17 mouse cellular contexts compared by ENCODE assay signal in the genomic region with DNA sequence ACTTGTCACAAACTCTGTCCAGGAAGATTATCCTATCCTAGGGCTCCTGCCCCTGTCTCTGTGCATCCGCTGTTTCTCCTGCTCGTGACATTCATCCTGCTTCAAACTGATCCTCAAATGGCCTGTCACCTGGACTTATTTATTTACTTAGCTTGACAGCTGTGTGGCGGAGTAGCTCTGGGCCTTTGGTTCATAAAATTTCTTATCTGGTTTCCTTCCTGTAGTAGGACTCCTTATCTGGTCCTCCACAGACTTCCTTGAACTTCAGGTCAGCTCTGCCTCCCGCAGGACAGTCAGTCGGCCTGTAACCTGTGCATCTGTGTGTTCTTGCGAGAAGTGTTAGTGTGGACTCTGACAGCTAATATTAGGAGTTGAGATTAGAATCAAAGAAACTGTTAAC. TPM values are rescaled to one million over a fixed set of nuclear protein-coding genes. Genes with fewer than 3 reads are reported as not detected.
A peak's percentile ranks its signal among the peaks of the same experiment; 100 is the strongest.
DNase-seq lines count a peak whose midpoint lies in the region; ATAC-seq and TF ChIP-seq lines count a peak whose summit lies in the region.
"Had no signal": no experiment of that assay in that cellular context is flagged by ENCODE, and none has a peak within 500 bp of the region (broad histone marks: within the 10 kb centered on the region; RNA-seq: fewer than 3 reads in every experiment).

No protein-coding gene starts in this region.

- WGBS in lung, embryonic 14.5 days = 30% methylated on average over 6 of the region's 6 CpGs

- no peaks in the 10 kb centered on the region for H3K27me3 ChIP-seq in lung, embryonic 14.5 days (ENCODE audit: insufficient read depth, low read length)

- no peaks in the 10 kb centered on the region for H3K9me3 ChIP-seq in lung, embryonic 14.5 days (ENCODE audit: low read depth, low read length)
- H3K9me3 ChIP-seq: embryonic facial prominence, embryonic 15.5 days; forebrain, embryonic 13.5 days; heart, embryonic 10.5 days had no signal

- H3K27ac ChIP-seq in lung, embryonic 14.5 days (ENCODE audit: low read depth) = peak overlapping the region; percentile 49; the same call in 1 of the 2 replicates
- H3K27ac ChIP-seq: embryonic facial prominence, embryonic 15.5 days; forebrain, embryonic 13.5 days; layer of hippocampus, adult 2 months had no signal

- DNase-seq in adrenal gland, adult 2 months = peak; percentile 45
- DNase-seq in adrenal gland, postnatal 14 days = no peak
- DNase-seq in lung, adult 18-20 months = peak; percentile 36 to 65
- DNase-seq in lung, postnatal 14 days = no peak
- no peak for DNase-seq in lung, embryonic 14.5 days
- no peak for DNase-seq in thymus, postnatal 0 days (ENCODE audit: low spot score)
- DNase-seq in spleen, postnatal 10 days (ENCODE audit: low spot score in 2 of 2) = no peak
- no peak for DNase-seq in adrenal gland, postnatal 4 days (ENCODE audit: low spot score in 2 of 2)
- DNase-seq: cerebellum, adult 11 months; liver; right cerebral cortex, postnatal 4 days had no signal

- peak overlapping the region; percentile 57; the same call in 1 of the 2 replicates for H3K4me2 ChIP-seq in lung, embryonic 14.5 days
- H3K4me2 ChIP-seq: embryonic facial prominence, embryonic 15.5 days; forebrain, embryonic 13.5 days had no signal

- H3K4me1 ChIP-seq in lung, embryonic 14.5 days (ENCODE audit: insufficient read depth) = peaks cover 16% of the 10 kb centered on the region; the same call in 1 of the 2 replicates

- no peak for ATAC-seq in lung, embryonic 14.5 days (ENCODE audit: insufficient read depth)
- ATAC-seq: forebrain, embryonic 13.5 days; hindbrain, embryonic 16.5 days; midbrain, embryonic 16.5 days had no signal

- H3K4me3 ChIP-seq in lung, embryonic 14.5 days (ENCODE audit: low read depth, low read length) = 0 out of 2 replicates have a peak overlapping the region, but pooled peaks have one; percentile 1
- H3K4me3 ChIP-seq: embryonic facial prominence, embryonic 15.5 days; forebrain, embryonic 13.5 days; layer of hippocampus, adult 2 months had no signal

- no peaks in the 10 kb centered on the region for H3K36me3 ChIP-seq in lung, embryonic 14.5 days (ENCODE audit: insufficient read depth)
- H3K36me3 ChIP-seq: embryonic facial prominence, embryonic 15.5 days; heart, embryonic 10.5 days had no signal

- H3K9ac ChIP-seq in lung, embryonic 14.5 days = no peak overlapping the region
- H3K9ac ChIP-seq: embryonic facial prominence, embryonic 15.5 days; forebrain, embryonic 13.5 days had no signal

- TF ChIP-seq CTCF in lung, embryonic 14.5 days (IDR thresholded peaks at IDR 0.05; ENCODE audit: low read depth) = no peak

RNA-seq across cellular contexts. Expression of a gene that starts 15.7 kb away (rescaled TPM):
- under 1 TPM in 1 of 2 experiments, not detected in 1; 0.10 TPM for total RNA-seq in adrenal gland, adult 2 months (2021)
- polyA plus RNA-seq in adrenal gland, adult 2 months (2012; rRNA removed) = 0.03 and 0.07 TPM in 2 replicates
- not detected in 2 replicates for total RNA-seq in adrenal gland, postnatal 14 days (2021)
- 0.11 and 0.18 TPM in 2 replicates for polyA plus RNA-seq in lung, embryonic 14.5 days (2014; fragmentation: Nextera tagmentation; extraction: Ambion mirVana)
- polyA plus RNA-seq in thymus, postnatal 0 days (2015; fragmentation: Nextera tagmentation; extraction: Ambion mirVana) = 0.33 and 0.45 TPM in 2 replicates
- total RNA-seq in adrenal gland, postnatal 4 days (2021) = under 1 TPM in 1 of 2 experiments, not detected in 1; 0.17 TPM
- total RNA-seq: layer of hippocampus, adult 2 months had no signal
- polyA plus RNA-seq: forebrain, embryonic 13.5 days had no signal

RNA-seq across cellular contexts. Expression of a gene that starts 27.7 kb away (rescaled TPM):
- 10 to 100 TPM; 37.8 to 54.0 TPM for total RNA-seq in adrenal gland, adult 2 months (2021)
- 47.2 and 49.0 TPM in 2 replicates for polyA plus RNA-seq in adrenal gland, adult 2 months (2012; rRNA removed)
- total RNA-seq in adrenal gland, postnatal 14 days (2021) = 33.9 and 36.1 TPM in 2 replicates
- 27.1 and 28.4 TPM in 2 replicates for polyA plus RNA-seq in lung, embryonic 14.5 days (2014; fragmentation: Nextera tagmentation; extraction: Ambion mirVana)
- 6.2 and 7.0 TPM in 2 replicates for polyA plus RNA-seq in thymus, postnatal 0 days (2015; fragmentation: Nextera tagmentation; extraction: Ambion mirVana)
- total RNA-seq in adrenal gland, postnatal 4 days (2021) = 10 to 100 TPM; 28.9 to 37.0 TPM

RNA-seq across cellular contexts. Expression of a gene that starts 41.8 kb away (rescaled TPM):
- under 1 TPM in 1 of 2 experiments, not detected in 1; 0.21 TPM for total RNA-seq in adrenal gland, adult 2 months (2021)
- polyA plus RNA-seq in adrenal gland, adult 2 months (2012; rRNA removed) = 0.17 and 0.25 TPM in 2 replicates
- not detected in 2 replicates for total RNA-seq in adrenal gland, postnatal 14 days (2021)
- polyA plus RNA-seq in lung, embryonic 14.5 days (2014; fragmentation: Nextera tagmentation; extraction: Ambion mirVana) = 0.31 and 0.57 TPM in 2 replicates
- polyA plus RNA-seq in thymus, postnatal 0 days (2015; fragmentation: Nextera tagmentation; extraction: Ambion mirVana) = 0.17 and 0.21 TPM in 2 replicates
- under 1 TPM; 0.31 to 0.53 TPM for total RNA-seq in adrenal gland, postnatal 4 days (2021)
- total RNA-seq: layer of hippocampus, adult 2 months had no signal
- polyA plus RNA-seq: forebrain, embryonic 13.5 days; hindbrain, embryonic 16.5 days had no signal

Comparison
In these comparisons a context has a peak if more than half of its experiments do, and no peak if none do; other contexts are left out.
1. DNase-seq: peak in adrenal gland, adult 2 months (single experiment) and lung, adult 18-20 months (2 of 2); none in adrenal gland, postnatal 14 days (single experiment), lung, postnatal 14 days (single experiment), lung, embryonic 14.5 days (single experiment), thymus, postnatal 0 days (single experiment), spleen, postnatal 10 days (0 of 2) and adrenal gland, postnatal 4 days (0 of 2).